Mouse (Mus musculus) common myeloid progenitor, adult 5-6 weeks (primary cell): ENCODE results near the gene Mat1a. TPM values are rescaled to one million over a fixed set of nuclear protein-coding genes. Genes with fewer than 3 reads are reported as not detected.

ENCODE experiments used
- ATAC-seq: replicated peaks from 2 replicates; pipeline ENCODE4 v1.8.0; 2016; ENCODE audit warnings: low read depth, mild to moderate bottlenecking, moderate TSS enrichment, inconsistent platforms; ENCODE audit not compliant: poor library complexity, severe bottlenecking
- total RNA-seq: library from RNA; stranded (forward); fragments of 200-1000, 187-1606 nt; gene quantifications from 2 replicates; pipeline ENCODE4 v1.2.3, GENCODE M21; 2017

Mat1a gene
- total RNA-seq: not detected in 2 replicates

DNA sequence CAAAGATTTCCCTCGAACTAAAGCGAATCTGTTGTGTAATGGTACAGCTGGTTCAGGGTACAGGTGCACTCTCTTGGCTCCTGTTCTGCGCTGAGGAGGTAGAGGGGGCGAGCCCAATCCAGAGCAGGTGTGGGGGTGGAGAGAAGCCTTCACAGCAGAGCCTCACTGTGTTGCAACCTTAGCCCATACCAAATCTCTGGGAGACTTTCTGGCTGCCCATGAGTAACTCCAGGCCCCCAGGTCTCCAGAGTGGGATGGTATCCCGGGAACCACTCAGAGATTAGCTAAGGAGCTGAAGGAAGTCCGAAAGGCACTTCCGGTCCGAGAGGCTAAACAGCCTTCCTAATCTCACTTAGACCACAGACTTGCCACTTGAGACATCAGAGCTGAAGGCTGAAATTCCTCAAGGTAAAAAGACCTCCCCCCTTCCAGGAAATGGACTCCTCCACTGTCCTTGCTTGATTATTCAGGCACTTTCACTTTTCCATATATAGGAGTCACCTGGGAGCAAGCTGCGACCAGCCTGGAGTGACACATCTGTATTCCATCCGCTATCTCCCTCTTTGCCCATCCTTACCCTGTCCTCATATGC, at the start of gene Mat1a:
Mat1a (plus strand) TSS at position 183 of the 592 bp plus-strand sequence.
- ATAC-seq: no peak

- peak; percentile 63 for ATAC-seq
Observed at GRCm38 (mm10) chr14:41065168-41065567, 39.7 kb upstream of the Mat1a start.

DNA sequence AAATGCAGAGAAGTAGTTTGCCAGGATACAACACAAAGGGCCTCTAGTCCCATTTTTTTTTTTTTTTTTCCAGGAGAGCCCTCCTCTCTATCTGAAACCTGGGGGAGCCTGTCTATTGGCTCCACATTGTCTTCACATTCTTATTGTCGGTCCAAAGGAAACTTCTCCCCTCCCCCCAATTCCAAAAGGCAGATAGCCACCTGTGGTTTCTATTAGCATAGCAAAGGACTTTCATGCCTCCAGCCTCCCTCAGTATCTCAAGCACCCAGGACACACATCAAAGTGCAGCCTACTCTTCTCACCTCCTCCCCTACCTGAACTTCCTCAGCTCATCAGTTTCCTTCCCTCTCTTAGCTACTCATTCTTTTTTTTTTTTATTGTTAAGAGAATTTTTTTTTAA, 38.4 kb upstream of the Mat1a start:
- no peak for ATAC-seq

- ATAC-seq: no peak
Observed at GRCm38 (mm10) chr14:41069108-41069507, 35.7 kb upstream of the Mat1a start, which contains the start of gene Dydc2. Gene Dydc2 (minus strand): TSS chr14:41069208.

- ATAC-seq: no peak
Observed at GRCm38 (mm10) chr14:41070343-41070742, 34.5 kb upstream of the Mat1a start.

DNA sequence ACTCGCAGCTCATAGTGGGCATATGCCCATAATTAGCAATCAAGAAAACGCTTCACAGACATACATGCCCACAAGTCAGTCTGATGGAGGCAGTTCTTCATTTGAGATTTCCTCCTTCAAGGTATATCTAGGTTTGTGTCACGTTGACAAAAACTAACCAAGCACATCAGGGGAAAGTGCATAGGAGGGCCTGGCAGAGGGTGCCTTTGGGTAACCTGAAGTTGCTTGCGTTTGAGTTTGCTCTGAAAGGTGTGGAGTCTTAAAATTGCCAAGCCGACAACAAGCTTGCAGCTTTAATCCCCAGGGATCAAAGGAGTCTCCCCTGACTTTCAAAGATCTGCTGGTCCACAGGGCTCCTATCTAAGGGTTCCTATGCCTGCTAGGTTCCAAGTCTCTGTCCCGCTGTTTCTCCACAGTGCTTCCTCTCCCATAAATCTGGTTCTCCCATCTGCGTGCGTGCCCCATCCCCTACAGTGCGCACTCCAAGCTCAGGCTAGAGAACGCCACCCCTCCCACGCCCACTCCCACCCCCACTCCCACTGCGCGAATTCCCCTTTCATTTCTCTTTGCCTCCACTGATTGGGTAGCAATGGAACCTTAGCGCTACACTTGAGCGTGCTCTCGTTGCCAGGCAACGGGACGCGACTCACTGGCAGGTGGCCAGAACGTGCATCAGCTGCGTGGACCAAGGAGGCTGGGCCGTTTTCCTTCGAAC, 32.4 kb upstream of the Mat1a start, which contains the start of gene Dydc1:
Dydc1 (plus strand) TSS at position 683 of the 715 bp plus-strand sequence.
- ATAC-seq: peak; percentile 80

DNA sequence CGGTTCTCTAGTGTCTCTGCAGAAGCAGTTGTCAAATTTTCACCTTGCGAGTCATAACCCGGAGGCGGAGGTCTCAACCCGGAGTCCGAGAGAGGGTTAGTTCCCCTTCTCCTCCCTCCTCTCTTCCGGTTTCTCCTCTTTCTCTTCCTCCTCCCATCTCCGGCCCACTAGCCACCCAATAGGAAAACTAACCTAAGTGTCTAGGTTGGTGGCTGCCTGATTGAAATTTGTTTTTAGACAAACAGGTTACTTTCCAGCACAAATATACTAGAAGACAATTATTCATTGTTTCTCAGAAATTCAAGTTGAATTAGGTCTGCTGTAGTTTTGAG, 31.9 kb upstream of the Mat1a start:
- ATAC-seq: no peak

GRCm38 (mm10) chr14:41082408-41082807, 22.4 kb upstream of the Mat1a start:
- ATAC-seq: no peak

GRCm38 (mm10) chr14:41087509-41087908, 17.3 kb upstream of the Mat1a start:
- peak; percentile 69; the same call in 1 of the 2 replicates for ATAC-seq

DNA sequence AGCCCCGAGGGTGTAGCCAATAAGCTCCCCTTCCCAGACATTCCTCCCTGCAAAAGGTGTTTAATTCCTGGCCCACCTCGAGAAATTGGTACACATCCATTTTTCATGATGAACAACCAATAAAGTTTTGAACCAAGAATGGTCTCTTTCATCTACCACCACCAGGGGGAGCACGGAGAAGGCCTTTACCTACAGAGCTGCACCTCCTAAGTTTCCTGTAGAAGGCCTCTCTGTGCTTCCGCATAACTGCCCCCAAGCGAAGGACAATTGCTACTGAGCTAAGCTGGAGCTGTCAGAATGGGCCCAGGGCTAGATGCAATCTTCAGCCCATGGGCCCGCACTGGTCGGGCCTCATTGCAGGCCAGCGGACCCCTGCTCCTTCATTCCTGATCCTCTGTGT, 14.1 kb upstream of the Mat1a start:
- ATAC-seq: peak; percentile 74; the same call in 1 of the 2 replicates

DNA sequence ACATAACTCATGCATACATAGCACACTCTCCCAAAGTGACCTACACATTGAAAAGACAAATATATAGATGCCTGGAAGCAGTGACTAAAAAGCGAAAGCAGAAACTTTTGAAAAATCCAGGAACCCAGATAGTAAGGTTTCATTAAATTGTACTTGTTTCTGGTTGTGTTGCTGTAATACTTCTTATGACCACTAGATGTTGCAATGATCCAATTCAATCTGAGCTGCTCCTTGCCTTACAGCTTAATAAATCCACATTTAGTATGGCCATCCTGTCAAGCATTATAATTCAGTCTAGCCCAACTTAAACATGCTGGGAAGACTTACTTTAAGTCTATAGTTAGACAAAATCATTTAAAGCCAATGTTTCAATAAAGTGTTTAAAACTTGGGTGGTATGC, 10.7 kb upstream of the Mat1a start:
- ATAC-seq: 0 out of 2 replicates have a peak, but pooled peaks have one; percentile 50

DNA sequence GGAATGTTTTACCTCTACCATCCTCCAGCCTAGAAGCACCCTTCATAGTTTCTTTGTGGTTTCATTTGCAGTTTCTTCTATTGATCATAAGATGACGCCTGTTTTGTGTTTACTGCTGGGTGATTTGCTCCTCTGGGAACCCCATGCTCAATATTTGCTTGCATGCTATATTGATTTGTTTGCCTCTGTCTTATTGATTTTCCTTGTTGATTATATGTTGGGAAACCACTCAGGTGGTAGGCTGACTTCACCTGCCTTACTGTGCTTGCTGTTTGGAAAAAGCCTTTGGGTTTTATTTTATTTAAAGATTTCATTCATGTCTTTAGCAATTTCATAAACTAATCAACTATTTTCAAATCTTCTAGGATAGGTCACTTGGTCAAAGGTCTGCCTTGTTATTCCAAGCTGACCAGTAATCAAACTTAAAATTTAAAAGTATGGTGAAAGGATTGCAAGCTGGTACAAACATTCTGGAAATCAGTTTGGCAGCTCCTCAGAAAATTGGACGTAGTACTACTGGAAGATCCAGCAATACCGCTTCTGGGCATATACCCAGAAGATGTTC, 8.5 kb upstream of the Mat1a start:
- no peak for ATAC-seq

DNA sequence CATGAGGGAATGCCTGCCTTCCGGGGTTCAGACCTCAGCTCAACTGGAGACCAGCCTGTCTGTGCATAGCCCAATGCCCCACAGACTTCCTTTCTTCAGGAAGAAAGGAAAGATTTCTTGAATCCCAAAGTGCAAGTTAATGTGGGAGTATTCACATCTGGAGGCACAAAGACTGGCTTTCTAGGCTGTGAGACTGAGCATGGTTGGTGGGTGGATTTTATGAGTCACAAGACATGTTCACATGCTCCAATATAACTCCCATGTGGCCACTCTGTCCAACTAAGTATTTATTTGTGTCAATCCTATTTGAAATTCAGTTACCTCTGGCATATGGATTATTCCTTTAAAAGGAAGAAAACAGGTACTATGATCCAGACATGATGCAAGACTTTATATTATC, 6.1 kb upstream of the Mat1a start:
- no peak for ATAC-seq

DNA sequence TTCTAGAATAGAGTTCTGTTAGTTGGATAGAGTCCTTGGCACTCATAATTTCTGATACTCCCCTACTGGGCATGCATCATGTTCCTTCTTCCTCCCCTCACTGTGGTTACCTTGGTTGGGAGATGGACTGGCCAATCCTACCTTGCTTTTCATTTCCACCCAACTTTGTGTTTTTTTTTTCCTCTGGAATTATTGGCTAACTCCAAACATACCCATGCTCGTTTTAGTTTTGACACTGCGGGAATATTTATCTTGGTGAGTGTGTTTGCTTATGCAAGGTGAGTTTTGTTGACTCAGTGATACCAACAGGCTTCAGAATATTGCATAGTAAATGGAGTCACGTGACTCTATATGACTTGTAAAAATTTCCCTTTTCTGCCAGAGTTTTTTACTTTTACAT, 4.1 kb upstream of the Mat1a start:
- no peak for ATAC-seq

GRCm38 (mm10) chr14:41101242-41101641, 3.6 kb upstream of the Mat1a start:
- ATAC-seq: no peak

GRCm38 (mm10) chr14:41102269-41102668, 2.6 kb upstream of the Mat1a start:
- ATAC-seq: no peak

GRCm38 (mm10) chr14:41111031-41111668, 6.3 kb downstream of the Mat1a start:
- ATAC-seq: no peak

DNA sequence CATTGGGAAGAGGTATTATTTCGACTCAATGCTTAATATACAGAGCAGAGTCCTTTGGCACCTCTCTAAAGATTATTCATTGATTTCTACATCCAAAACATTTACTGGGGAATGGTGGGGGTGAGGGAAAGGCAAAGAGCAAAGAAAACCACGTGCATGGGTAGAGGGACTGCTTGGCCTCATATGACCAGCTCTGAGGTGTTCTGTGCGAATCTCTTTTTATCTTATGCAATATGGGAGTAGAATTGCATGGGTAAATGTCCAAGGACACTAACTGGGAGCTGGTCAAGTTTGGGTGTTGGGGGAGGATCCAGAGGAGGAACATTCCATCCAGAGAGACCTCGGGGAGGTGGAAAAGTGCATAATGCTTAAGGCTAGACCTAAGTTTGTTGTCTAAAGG, 8.1 kb downstream of the Mat1a start:
- ATAC-seq: no peak

GRCm38 (mm10) chr14:41116271-41116670, 11.4 kb downstream of the Mat1a start:
- no peak for ATAC-seq

DNA sequence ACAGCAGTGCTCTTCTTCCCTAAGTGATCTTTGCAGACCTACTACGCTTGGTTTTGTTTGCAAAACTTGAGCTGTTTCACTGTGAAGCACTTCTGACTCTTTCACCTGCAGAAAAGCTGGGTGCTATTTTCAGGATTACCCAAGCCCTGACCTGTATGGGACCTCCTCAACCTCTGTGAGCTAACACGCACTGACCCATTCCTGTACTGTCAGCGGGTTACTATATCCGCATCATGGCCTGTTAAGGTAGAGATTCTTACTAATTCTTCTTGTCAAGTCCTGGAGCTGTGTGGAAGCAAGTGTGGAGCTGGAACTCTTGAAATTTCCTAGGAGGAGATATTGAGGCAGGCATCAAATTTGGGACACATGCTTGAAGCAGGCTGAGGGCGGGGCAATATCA, 19.8 kb downstream of the Mat1a start:
- no peak for ATAC-seq

DNA sequence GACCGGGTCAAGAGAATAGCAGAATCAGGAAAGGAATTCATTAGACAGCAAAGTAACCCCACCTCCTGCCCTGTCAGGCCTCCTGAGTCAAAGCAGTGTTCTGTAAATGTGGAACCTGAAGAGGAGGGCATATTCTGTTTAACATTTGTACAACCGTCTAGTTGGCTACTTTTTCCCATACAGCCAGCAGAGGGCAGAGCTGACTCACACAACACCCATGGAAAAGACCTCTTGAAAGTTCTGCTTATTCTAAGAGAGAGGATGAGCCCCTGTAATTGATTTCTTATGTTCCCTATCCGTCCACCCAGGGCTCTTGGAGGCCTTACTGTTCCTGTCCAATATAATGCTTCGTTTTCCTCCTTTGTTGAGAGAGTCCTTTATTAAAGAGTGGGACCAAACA, 23.2 kb downstream of the Mat1a start:
- peak; percentile 62; the same call in 1 of the 2 replicates for ATAC-seq
